Mouse (Mus musculus) stomach, postnatal 0 days (tissue): Measurements from ENCODE around the gene Spon2. TPM values are rescaled to one million over a fixed set of nuclear protein-coding genes. Genes with fewer than 3 reads are reported as not detected.

Experiments
- ATAC-seq: fragments of 200-750 bp; cut with Nextera tagmentation; 2 replicates; pipeline ENCODE4 v1.8.0; 2017; ENCODE audit not compliant: low FRiP score, low TSS enrichment
- DNase-seq: peaks from one replicate; pipeline ENCODE4 v3.0.0-alpha.2; 2016; ENCODE audit warnings: low spot score
- H3K27ac ChIP-seq: fragments of 300-500 bp; sonication (generic); replicated peaks from 2 replicates; pipeline ENCODE4 v1.5.1; 2014; ENCODE audit warnings: mild to moderate bottlenecking, control low read depth
- H3K27me3 ChIP-seq: fragments of 300-500 bp; sonication (generic); 2 replicates; pipeline ENCODE4 v1.6.1; 2014; ENCODE audit warnings: low read length; ENCODE audit not compliant: control insufficient read depth, insufficient read depth
- H3K36me3 ChIP-seq: fragments of 300-500 bp; sonication (generic); 2 replicates; pipeline ENCODE4 v1.6.1; 2014; ENCODE audit warnings: low read length, mixed read lengths; ENCODE audit not compliant: control insufficient read depth, insufficient read depth
- H3K4me1 ChIP-seq: fragments of 300-500 bp; sonication (generic); replicated peaks from 2 replicates; pipeline ENCODE4 v1.6.1; 2014; ENCODE audit warnings: antibody characterized with exemption; ENCODE audit not compliant: control insufficient read depth, insufficient read depth
- H3K4me2 ChIP-seq: fragments of 300-500 bp; sonication (generic); replicated peaks from 2 replicates; pipeline ENCODE4 v1.6.1; 2014; ENCODE audit warnings: low read depth, mild to moderate bottlenecking, control low read depth, moderate library complexity
- H3K4me3 ChIP-seq: fragments of 300-500 bp; sonication (generic); 2 replicates; pipeline ENCODE4 v1.5.1; 2014; ENCODE audit warnings: low read depth, low read length, control low read depth
- H3K9ac ChIP-seq: fragments of 300-500 bp; sonication (generic); 2 replicates; pipeline ENCODE4 v1.6.1; 2014; ENCODE audit warnings: mild to moderate bottlenecking, low read length, control low read depth, mixed read lengths
- H3K9me3 ChIP-seq: fragments of 300-500 bp; sonication (generic); 2 replicates; pipeline ENCODE4 v1.6.1; 2016; ENCODE audit warnings: low read length; ENCODE audit not compliant: control insufficient read depth
- CTCF ChIP-seq: IDR thresholded peaks from 2 replicates; pipeline ENCODE4 v1.5.1; 2016; ENCODE audit warnings: antibody characterized with exemption, low read depth, mild to moderate bottlenecking, moderate library complexity
- EP300 ChIP-seq: optimal IDR thresholded peaks from 2 replicates; pipeline ENCODE3; 2016; ENCODE audit warnings: antibody characterized with exemption
- WGBS: fragments of 180-500 bp; shearing (Covaris S2); extraction: QIAGEN DNeasy Blood & Tissue Kit; methylation state at CpG from one replicate; pipeline ENCODE4 v1.1.7; 2014; 5-methylcytosine and 5-hydroxymethylcytosine counted together
- polyA plus RNA-seq: library from polyadenylated mRNA; unstranded; fragments of >200 nt; fragmentation: Nextera tagmentation; extraction: Ambion mirVana; gene quantifications from 2 replicates; pipeline ENCODE4 v1.2.1, GENCODE M21; 2015

Gene Spon2
- 41.2 and 43.6 TPM in 2 replicates for polyA plus RNA-seq

GRCm38 (mm10) chr5:33218081-33218480 is at the start of gene Spon2:
Spon2 (minus strand) TSS chr5:33218455.
- Histone ChIP-seq H3K9ac (peak within 1 kb of the TSS; percentile 52), H3K36me3 (no peaks in the 10 kb centered on the region), H3K27me3 (no peaks in the 10 kb centered on the region), H3K27ac (peak within 1 kb of the TSS; percentile 86), H3K4me3 (peak within 1 kb of the TSS; percentile 27; the same call in 1 of the 2 replicates), H3K4me1 (peaks cover 15% of the 10 kb centered on the region), H3K9me3 (no peaks in the 10 kb centered on the region), H3K4me2 (peak within 1 kb of the TSS; percentile 51)
- TF ChIP-seq EP300 (no peak), CTCF (no peak)
- ATAC-seq (peak; percentile 67), DNase-seq (peak; percentile 70)
- WGBS, result 15% methylated on average over 5 of the region's 5 CpGs

GRCm38 (mm10) chr5:33254416-33254815 is 36.2 kb upstream of the Spon2 start:
- Histone ChIP-seq H3K4me3 (no peak overlapping the region), H3K4me2 (no peak overlapping the region), H3K9me3 (no peaks in the 10 kb centered on the region), H3K27ac (no peak overlapping the region), H3K27me3 (no peaks in the 10 kb centered on the region), H3K36me3 (peaks cover 73% of the 10 kb centered on the region), H3K4me1 (no peaks in the 10 kb centered on the region), H3K9ac (no peak overlapping the region)
- 70% methylated on average over 5 of the region's 5 CpGs for WGBS
- DNase-seq (no peak), ATAC-seq (no peak)
- TF ChIP-seq CTCF (no peak), EP300 (no peak)

DNA sequence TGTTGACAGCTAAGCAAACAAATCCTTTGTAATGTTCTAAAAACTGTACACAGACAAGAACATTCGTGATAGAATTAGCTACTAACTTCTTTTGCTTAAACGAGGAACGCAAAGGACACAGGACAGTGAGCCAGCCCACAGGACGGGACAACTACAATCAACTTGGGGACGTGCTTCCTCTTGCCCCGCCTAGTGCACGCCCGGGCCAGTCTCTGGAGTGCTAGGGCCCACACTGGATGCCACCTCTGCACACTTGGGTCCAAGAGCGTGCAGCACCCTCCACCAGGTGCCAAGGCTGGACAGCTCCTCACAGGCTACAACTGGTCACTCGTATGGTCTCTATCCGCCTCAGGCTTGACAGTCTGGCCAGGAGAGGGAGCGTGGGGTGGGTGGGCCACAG is 29.9 kb upstream of the Spon2 start:
- WGBS, result 60% methylated on average over 12 of the region's 12 CpGs

DNA sequence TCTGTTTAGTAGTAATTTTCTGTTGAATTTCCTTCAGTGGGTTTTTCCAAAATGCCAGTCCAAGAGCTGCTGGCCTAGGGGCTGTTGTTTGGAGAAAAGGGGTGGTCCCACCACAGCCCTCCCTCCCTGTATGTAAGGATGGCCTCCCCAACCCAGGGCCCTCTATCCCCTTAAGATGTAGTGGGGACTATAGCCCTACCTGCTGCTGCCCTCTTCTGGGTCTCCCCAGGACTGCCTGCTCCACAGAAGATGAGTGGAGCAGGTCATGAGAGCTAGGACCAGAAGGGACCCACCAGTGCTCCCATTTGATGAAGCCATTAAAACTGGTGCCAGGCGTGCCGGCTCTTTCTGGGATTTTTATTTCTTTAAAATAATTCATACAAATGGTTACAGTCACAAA is 29.1 kb upstream of the Spon2 start:
- WGBS, result 80% methylated on average over 2 of the region's 2 CpGs
- Histone ChIP-seq H3K27me3 (no peaks in the 10 kb centered on the region), H3K4me1 (no peaks in the 10 kb centered on the region), H3K4me2 (no peak overlapping the region), H3K9me3 (no peaks in the 10 kb centered on the region), H3K36me3 (peaks cover 37% of the 10 kb centered on the region), H3K27ac (no peak overlapping the region), H3K9ac (no peak overlapping the region), H3K4me3 (no peak overlapping the region)
- no peak for DNase-seq
- peak; percentile 72 for TF ChIP-seq CTCF
- no peak for TF ChIP-seq EP300
- no peak for ATAC-seq

More for the DNA sequence above, 29.9 kb upstream of the Spon2 start:
- Histone ChIP-seq H3K4me2 (no peak overlapping the region), H3K27me3 (no peaks in the 10 kb centered on the region), H3K9me3 (no peaks in the 10 kb centered on the region), H3K4me3 (no peak overlapping the region), H3K4me1 (no peaks in the 10 kb centered on the region), H3K36me3 (peaks cover 41% of the 10 kb centered on the region), H3K9ac (no peak overlapping the region), H3K27ac (no peak overlapping the region)
- ATAC-seq (no peak), DNase-seq (no peak)
- no peak for TF ChIP-seq CTCF
- no peak for TF ChIP-seq EP300

DNA sequence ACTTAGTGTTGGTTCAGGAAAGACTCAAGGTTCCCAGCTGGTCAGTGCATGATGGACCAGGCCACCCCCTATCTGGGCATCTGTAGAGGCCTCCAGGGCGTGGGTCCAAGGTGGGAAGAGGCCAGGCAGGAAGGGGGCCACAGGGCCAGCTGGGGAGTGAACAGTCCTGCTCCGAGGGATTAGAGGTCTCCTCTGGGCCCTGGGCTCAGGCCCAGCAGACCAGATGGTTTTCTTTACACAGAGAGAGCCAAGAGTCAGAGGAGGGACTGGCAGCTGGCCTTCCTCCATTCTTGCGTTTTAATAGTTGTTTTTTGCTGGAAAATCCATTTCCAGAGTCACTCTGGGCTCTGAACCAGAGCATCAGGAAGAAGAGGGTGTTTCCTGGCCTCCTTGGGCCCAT is 27.4 kb upstream of the Spon2 start:
- Histone ChIP-seq H3K27ac (peak overlapping the region; percentile 73), H3K4me2 (no peak overlapping the region), H3K4me1 (no peaks in the 10 kb centered on the region), H3K27me3 (no peaks in the 10 kb centered on the region), H3K9me3 (no peaks in the 10 kb centered on the region), H3K9ac (no peak overlapping the region), H3K36me3 (peaks cover 27% of the 10 kb centered on the region), H3K4me3 (no peak overlapping the region)
- DNase-seq (peak; percentile 37), ATAC-seq (peak; percentile 71)
- WGBS, result 49% methylated on average over 3 of the region's 3 CpGs
- TF ChIP-seq CTCF, result no peak
- TF ChIP-seq EP300, result no peak

DNA sequence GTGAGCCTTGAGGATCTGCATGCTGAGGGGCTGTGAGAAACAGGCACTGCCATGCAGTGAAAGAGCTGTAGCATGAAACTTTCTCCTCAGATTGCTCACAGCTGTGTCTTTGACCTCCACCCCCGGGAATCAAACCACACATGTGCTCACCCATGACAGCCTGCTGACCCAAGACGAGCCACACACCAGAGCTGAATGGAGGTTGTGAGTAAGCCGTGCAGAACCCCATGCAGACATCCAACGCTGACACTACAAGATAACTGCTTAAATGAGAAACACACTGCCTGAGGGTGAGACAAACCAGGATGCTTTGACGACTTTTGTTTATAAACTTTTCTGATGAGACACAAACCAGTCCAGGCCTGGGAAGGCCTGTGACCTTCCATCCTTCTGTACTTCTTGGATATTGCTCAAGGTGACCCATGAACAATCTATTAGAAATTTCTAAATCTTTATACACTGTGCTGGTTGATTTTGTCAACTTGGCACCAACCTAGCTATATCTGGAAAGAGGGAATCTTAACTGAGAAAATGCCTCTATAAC is 26.2 kb upstream of the Spon2 start:
- Histone ChIP-seq H3K4me3 (no peak overlapping the region), H3K4me2 (no peak overlapping the region), H3K4me1 (no peaks in the 10 kb centered on the region), H3K27me3 (no peaks in the 10 kb centered on the region), H3K9ac (no peak overlapping the region), H3K36me3 (peaks cover 15% of the 10 kb centered on the region), H3K9me3 (no peaks in the 10 kb centered on the region), H3K27ac (no peak overlapping the region)
- TF ChIP-seq CTCF (no peak), EP300 (no peak)
- no peak for DNase-seq
- no peak; the same call in 1 of the 2 replicates for ATAC-seq
- WGBS, result 48% methylated on average over 5 of the region's 5 CpGs
